Mouse (Mus musculus) layer of hippocampus, adult 2 months (tissue): ENCODE results near the gene Lrig3. TPM values are rescaled to one million over a fixed set of nuclear protein-coding genes. Genes with fewer than 3 reads are reported as not detected.

Experiments
- DNase-seq, 2 experiments: peaks; one replicate each; pipeline ENCODE4 v3.0.0; 2022; ENCODE audit warnings: low spot score in 2 of 2
- H3K27ac ChIP-seq: fragments of 200-600 bp; 2 replicates; pipeline ENCODE4 v1.8.1; 2022
- H3K4me3 ChIP-seq: fragments of 200-600 bp; 2 replicates; pipeline ENCODE4 v1.8.1; 2022; ENCODE audit warnings: mild to moderate bottlenecking
- CTCF ChIP-seq: fragments of 200-600 bp; conservative IDR thresholded peaks from 2 replicates; pipeline ENCODE4 v1.8.1; 2022; ENCODE audit warnings: antibody characterized with exemption, mild to moderate bottlenecking, moderate library complexity
- total RNA-seq, 2 experiments: library from RNA; stranded (reverse); gene quantifications; 2 replicates each; pipeline ENCODE4 v1.2.3; 2021

Lrig3 gene
- total RNA-seq, 2 experiments from 2014 or later: 3.5 to 3.6 TPM

DNA sequence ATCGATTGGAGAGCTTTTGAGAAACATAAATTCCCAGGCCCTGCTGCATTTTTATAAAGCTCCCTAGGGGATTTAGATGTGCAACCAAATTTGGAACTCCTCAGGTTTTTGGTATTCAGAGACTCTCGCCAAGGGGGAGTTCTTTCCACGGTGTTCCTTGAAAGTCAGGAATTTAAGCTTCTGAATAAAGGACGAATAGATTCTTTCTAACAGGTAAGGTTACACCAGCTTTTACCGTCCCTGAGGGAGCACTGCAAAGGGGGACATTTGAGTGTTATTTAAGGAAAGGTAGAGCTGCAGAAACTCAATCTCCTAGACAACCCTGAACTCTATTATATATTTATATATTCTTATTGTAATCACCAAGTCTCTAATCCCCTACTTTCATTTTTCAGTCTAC is 22.9 kb upstream of the Lrig3 start:
- no peak overlapping the region for H3K4me3 ChIP-seq
- TF ChIP-seq CTCF: no peak
- no peak for DNase-seq
- no peak overlapping the region for H3K27ac ChIP-seq

DNA sequence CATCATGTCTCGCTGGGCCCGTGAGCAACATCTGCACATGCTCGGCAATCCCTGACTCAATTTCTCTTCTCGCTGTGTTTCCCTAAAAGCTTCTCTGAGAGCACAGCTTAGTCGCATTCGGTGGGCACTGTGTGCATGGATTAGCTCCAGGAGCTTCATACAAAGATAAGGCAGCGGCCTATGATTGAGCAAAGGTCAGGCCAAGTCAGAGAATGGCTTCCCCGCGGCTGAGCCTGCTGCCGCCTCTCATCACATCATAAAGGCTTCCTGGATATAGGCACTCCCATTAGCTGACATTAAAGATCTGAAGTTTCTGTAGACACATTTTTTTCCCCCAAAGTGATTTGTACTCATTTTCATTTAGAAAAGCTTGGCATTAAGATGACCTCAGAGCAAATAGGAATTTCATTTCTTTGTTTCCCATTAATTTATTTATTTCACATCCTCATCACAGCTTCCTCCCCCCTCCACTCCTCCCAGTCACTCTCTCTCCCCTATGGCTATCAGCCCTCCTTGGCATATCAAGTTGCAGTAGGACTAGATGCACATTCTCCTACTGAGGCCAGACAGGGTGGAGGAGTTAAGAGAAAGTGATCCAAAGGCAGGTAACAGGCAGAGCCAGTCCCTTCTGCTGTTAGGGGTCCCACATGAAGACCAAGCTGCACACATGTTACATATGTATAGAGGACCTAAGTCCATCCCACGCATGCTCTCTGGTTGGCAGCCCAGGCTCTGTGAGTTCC is 21.0 kb upstream of the Lrig3 start:
- TF ChIP-seq CTCF: no peak
- H3K27ac ChIP-seq: no peak overlapping the region

DNA sequence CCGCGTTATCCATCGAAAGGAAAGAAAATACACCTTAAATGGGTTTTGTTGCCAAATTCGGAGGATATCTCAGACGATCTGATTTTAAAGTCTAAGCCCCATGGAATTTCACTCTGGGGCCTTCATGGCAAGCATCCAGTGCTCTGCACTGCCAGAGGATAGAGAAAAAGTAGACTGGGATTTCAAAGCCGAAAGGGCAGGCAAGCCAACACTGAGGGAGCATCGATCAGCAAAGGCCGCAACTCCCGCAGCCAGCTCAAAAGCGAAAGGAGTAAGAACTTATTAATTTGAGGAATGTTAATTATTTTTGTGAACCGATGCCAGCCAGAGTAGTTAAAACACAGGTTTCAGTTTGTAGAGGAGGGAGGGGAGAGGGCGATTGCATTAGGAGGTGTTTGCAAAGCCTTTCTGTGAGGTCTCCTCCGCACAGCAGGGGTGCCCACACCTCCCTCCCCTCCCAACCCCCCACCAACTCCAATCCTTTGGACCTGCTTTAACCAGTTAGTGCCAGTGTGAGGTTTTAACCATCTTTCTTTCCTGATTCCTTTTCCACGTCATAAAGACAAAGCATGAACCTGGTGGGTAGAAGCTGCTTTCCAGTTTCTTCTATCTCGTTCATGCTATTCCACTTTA is 17.0 kb upstream of the Lrig3 start:
- H3K27ac ChIP-seq: no peak overlapping the region
- DNase-seq: no peak
- no peak overlapping the region for H3K4me3 ChIP-seq
- no peak for TF ChIP-seq CTCF

More for the DNA sequence above, 21.0 kb upstream of the Lrig3 start:
- H3K4me3 ChIP-seq: no peak overlapping the region
- DNase-seq: no peak

DNA sequence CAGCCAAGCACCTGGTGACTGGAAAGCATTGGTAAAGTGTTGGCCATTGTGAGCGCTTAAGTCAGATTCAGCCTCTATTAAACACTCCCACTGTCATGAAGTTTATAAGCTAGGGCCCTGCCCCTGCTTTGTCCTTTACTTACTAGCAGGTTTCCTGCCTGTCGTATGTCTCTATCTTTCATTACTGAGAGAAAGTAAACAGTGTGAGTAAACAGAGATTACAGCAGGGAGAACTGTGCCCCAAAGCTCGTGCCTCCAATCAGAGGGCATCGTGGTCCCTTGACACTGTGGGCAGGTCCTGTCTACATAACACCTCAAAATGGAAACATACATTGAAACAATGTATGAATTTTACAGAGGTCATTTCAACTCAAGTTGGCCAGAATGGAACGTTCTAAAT is 14.3 kb upstream of the Lrig3 start:
- no peak overlapping the region for H3K27ac ChIP-seq
- TF ChIP-seq CTCF: no peak
- H3K4me3 ChIP-seq: no peak overlapping the region
- DNase-seq: no peak

DNA sequence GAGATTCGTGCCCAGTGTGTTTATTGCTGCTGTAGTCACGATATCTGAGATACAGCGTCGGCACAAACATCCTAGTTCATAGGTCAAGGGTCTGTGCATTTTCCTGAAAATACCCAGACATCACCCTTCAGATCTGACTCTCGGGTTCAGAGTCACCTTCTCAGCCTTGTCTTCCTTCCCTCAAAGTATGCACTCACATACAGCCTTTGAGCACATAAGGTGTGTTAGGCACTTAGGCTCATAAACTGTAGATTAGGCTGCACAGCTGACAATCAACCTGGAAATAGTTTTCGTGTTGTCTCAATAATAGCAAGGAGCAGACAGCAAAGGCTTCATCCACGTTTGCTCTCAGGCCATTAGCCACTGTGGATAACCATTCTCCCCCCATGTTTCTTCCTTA is 11.6 kb upstream of the Lrig3 start:
- no peak overlapping the region for H3K27ac ChIP-seq
- no peak for DNase-seq
- no peak overlapping the region for H3K4me3 ChIP-seq
- no peak for TF ChIP-seq CTCF

DNA sequence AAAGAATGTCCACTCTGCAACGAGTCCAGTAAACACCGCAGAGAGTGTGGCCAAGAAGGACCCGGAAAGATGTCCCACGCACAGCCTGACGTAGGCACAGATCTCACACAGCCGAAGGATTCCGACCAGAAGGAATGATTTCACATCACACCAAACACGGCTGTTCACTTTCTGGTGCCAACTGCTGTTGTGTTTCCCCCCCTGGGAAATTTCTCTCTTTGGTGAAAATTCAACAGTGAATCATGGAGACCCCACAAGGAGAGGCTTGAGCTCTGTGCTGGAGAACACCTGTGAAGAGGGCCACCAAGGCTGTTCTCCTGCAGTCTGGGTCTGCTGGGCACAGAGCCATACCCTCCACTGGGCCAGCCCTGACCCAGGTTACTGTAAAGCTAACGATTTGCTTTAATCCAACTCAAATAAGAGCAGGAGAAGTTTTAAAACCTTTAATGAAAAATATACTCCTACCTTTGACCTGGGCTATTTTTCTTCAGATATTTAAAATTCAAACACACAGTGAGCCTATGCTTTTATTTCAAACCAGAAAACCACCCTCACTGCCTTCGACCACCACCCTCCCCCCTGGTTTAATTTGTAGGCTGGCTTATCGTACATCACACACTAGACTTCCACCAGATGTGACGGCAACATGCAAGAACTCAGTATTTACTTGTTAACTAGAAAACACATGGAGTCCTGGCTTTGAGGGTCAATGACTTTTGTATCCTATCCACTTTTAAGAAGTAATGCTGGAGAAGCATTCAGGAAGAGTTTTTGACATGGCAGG is 11.0 kb upstream of the Lrig3 start:
- no peak for TF ChIP-seq CTCF
- peak; percentile 24 to 26 for DNase-seq
- no peak overlapping the region for H3K27ac ChIP-seq
- H3K4me3 ChIP-seq: no peak overlapping the region

DNA sequence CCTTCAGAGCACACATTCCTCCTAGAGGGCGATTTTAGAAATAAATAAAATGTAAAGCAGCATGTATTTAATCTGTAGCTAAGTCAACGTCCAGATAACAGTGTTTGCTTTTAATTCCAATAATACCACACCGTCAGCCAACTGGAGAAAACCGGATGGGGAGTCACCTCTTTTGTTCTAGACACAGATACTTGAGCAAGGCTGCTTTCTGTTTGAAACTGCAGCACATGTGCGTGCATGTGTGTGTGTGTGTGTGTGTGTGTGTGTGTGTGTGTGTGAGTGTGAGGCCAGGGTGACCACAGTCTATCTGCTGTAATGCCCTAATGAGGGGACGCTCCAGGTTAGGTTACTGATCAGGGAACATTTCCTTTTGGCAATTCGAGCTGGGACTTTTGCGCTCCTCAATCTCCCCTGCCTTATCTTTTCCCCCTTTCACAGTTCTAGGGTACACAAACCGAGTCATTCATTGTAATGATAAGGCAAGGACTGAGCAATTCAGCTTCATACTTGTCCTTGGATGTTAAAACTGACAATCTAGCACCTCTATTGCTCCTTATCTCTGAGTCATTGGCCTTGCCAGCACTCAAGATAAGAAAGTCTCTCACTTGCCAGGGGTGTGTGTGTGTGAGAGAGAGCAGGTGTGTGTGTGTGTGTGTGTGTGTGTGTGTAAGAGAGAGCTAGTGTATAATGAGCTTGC is 4.4 kb upstream of the Lrig3 start:
- DNase-seq: no peak
- TF ChIP-seq CTCF: no peak
- no peak overlapping the region for H3K4me3 ChIP-seq
- no peak overlapping the region for H3K27ac ChIP-seq

DNA sequence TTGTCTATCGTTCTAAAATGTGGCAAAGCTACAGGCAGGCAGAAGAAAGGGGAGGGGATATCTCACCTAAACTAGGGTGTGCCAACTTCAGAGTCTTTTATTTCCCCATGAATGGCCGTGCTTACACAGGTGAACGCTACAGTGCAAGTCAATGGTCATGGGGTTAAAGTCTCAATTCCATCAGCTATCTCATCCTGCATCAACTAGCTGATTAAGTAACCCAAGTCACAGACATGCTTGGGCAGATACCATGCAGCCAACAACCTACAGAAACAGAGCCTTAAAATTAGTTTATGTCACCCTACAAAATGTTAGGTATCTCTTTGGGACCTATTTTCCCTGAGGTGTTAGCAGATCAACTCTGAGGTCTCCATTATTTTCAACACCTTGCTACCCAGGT is 1.3 kb upstream of the Lrig3 start:
- no peak for DNase-seq
- no peak for TF ChIP-seq CTCF
- no peak overlapping the region for H3K4me3 ChIP-seq
- no peak overlapping the region for H3K27ac ChIP-seq

DNA sequence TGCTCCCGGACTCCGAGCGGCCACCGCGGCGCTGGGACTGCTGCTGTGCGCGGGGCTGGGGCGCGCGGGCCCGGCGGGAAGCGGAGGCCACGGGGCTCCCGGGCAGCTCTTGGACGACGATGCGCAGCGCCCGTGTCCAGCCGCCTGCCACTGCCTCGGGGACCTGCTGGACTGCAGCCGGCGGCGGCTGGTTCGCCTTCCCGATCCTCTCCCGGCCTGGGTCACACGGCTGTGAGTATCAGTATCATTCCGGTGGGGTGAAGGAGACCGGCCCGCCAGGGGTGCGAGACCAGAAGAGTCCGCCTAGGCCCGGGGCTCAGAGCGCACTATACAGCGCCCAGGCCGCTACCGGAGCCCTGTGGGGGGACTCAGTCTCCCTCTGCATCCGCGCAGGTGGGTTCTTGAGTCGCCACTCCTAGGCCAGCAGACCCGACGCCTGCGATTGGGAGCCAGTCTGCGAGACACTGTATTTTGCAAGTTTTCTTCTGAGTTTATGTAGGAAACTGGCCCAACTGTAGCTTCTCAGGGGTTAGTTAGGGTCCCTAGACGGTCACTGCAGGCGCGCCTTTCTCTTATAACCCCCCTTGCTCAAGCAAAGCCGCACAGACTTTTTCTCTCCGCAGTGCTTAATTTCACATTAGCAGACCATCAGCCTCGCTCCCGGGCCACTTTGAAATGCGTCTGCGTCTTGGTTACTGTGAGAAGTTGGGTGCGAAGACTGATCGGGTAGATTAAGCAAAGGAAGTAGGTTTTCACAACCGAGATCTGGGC is 698 bp downstream of the Lrig3 start:
- no peak for DNase-seq
- Histone ChIP-seq H3K4me3 (peak overlapping the region; percentile 73), H3K27ac (peak overlapping the region; percentile 85)
- TF ChIP-seq CTCF: no peak

DNA sequence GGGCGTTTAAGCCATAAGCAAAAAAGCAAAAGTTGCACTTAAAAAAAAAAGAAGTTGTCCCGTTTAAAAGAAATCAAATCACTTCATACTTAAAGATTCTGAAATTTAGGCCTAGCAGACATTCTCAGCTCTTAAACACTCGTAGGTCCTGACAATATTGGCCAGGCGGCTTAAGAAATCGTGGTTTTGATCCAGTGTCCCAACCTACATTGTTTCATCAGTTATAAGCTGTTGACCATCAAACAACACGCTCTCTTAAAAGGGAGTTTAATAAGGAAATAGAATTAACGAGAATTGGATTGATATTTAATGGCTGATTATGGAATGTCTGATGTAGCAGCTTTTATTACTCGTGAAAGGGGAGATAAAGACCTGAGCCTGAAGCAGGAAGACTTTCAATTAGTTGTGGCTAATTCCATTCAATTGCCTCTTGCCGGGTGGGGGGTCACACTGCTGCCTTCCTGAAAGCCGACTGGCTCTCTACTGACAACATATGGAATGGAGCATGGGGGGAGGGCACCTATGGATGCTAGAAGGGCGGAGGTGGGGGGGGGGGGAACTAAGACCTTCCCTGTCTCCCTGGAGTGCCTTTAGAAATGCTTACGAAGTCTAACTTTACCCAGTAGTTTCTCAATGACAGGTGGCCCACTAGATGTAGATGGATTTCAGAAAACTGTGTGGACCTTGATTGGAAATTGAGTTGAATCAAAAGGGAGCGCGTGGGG is 1.6 kb downstream of the Lrig3 start:
- peak overlapping the region; percentile 73 for H3K4me3 ChIP-seq
- no peak for DNase-seq
- TF ChIP-seq CTCF: no peak
- H3K27ac ChIP-seq: peak overlapping the region; percentile 85; the same call in 1 of the 2 replicates
